Mouse (Mus musculus) MEL (cell line): ENCODE measurements around the gene Egfr. TPM values are rescaled to one million over a fixed set of nuclear protein-coding genes. Genes with fewer than 3 reads are reported as not detected.

Experiments used
- DNase-seq: peaks from one replicate; pipeline ENCODE4 v3.0.0; 2011; ENCODE audit warnings: low read depth, low spot score
- H3K27ac ChIP-seq: 2 replicates; pipeline ENCODE4 v1.5.1; 2012; ENCODE audit warnings: low read depth, mild to moderate bottlenecking, control low read depth, low read length, moderate library complexity; ENCODE audit not compliant: control insufficient read depth
- H3K27me3 ChIP-seq, 2 experiments: fragments of 150-350 bp in 1 of 2; sonication (generic) in 1 of 2; 2 replicates each; pipeline ENCODE4 v1.6.1; 2012; ENCODE audit warnings: low read length in 2 of 2, mild to moderate bottlenecking in 2 of 2, improper control_type of control experiment in 1 of 2, moderate library complexity in 1 of 2; ENCODE audit not compliant: insufficient read depth in 2 of 2, control insufficient read depth in 1 of 2
- H3K36me3 ChIP-seq, 2 experiments: 2 replicates each; pipeline ENCODE4 v1.6.1; 2012 to 2014; ENCODE audit warnings: low read length in 2 of 2, improper control_type of control experiment in 1 of 2, inconsistent platforms in 1 of 2, mild to moderate bottlenecking in 1 of 2; ENCODE audit not compliant: insufficient read depth in 2 of 2, control insufficient read depth in 1 of 2
- H3K4me1 ChIP-seq, 2 experiments: fragments of 150-350 bp in 1 of 2; sonication (generic) in 1 of 2; 2 replicates each; pipeline ENCODE4 v1.6.1; 2012; ENCODE audit warnings: low read length in 2 of 2, improper control_type of control experiment in 1 of 2, mild to moderate bottlenecking in 1 of 2; ENCODE audit not compliant: insufficient read depth in 2 of 2, control insufficient read depth in 1 of 2
- H3K4me3 ChIP-seq, 2 experiments: fragments of 150-350 bp in 1 of 2; sonication (generic) in 1 of 2; 2 replicates each; pipeline ENCODE4 v1.5.1; 2012; ENCODE audit warnings: low read depth in 2 of 2, low read length in 2 of 2, mild to moderate bottlenecking in 2 of 2, moderate library complexity in 2 of 2, control low read depth in 1 of 2, improper control_type of control experiment in 1 of 2; ENCODE audit not compliant: control insufficient read depth in 1 of 2, insufficient read depth in 1 of 2
- H3K79me2 ChIP-seq: 2 replicates; pipeline ENCODE4 v1.6.1; 2012; ENCODE audit warnings: mild to moderate bottlenecking, low read length, moderate library complexity; ENCODE audit not compliant: control insufficient read depth, poor library complexity, insufficient read depth
- H3K9ac ChIP-seq: 2 replicates; pipeline ENCODE4 v1.6.1; 2012; ENCODE audit warnings: low read depth, mild to moderate bottlenecking, control low read depth, low read length, moderate library complexity; ENCODE audit not compliant: control insufficient read depth, poor library complexity, severe bottlenecking
- H3K9me3 ChIP-seq: fragments of 150-350 bp; sonication (generic); replicated peaks from 2 replicates; pipeline ENCODE4 v1.6.1; 2012; ENCODE audit warnings: mild to moderate bottlenecking, low read length, improper control_type of control experiment, moderate library complexity; ENCODE audit not compliant: insufficient read depth
- BHLHE40 ChIP-seq: IDR thresholded peaks from 2 replicates; pipeline ENCODE4 v1.6.1; 2012; ENCODE audit warnings: low read depth, mild to moderate bottlenecking, inconsistent platforms, low read length, improper control_type of control experiment, borderline replicate concordance
- CTCF ChIP-seq, 3 experiments: IDR thresholded peaks in 2 of 3; conservative IDR thresholded peaks in 1 of 3; 2 replicates each; pipeline ENCODE4 v1.5.1; 2011 to 2012; ENCODE audit warnings: low read length in 3 of 3, low read depth in 2 of 3, mild to moderate bottlenecking in 2 of 3, improper control_type of control experiment in 1 of 3, inconsistent platforms in 1 of 3, mixed read lengths in 1 of 3, moderate library complexity in 1 of 3; ENCODE audit not compliant: control insufficient read depth in 1 of 3, insufficient read depth in 1 of 3, poor library complexity in 1 of 3, severe bottlenecking in 1 of 3
- ELF1 ChIP-seq: IDR thresholded peaks from 2 replicates; pipeline ENCODE4 v1.6.1; 2014; ENCODE audit warnings: low read depth, mild to moderate bottlenecking, inconsistent platforms, low read length, improper control_type of control experiment, moderate library complexity
- ETS1 ChIP-seq: IDR thresholded peaks from 2 replicates; pipeline ENCODE4 v1.6.1; 2012; ENCODE audit warnings: low read depth, mild to moderate bottlenecking, inconsistent platforms, low read length, improper control_type of control experiment, moderate library complexity
- GATA1 ChIP-seq: IDR thresholded peaks from 2 replicates; pipeline ENCODE4 v1.6.1; 2011; ENCODE audit warnings: low read depth, low read length, improper control_type of control experiment
- KAT2A ChIP-seq: conservative IDR thresholded peaks from 2 replicates; pipeline ENCODE4 v1.6.1; 2012; ENCODE audit warnings: low read depth, low read length, improper control_type of control experiment, inconsistent platforms
- MAFK ChIP-seq: IDR thresholded peaks from 2 replicates; pipeline ENCODE4 v1.6.1; 2011; ENCODE audit warnings: low read depth, mild to moderate bottlenecking, low read length, improper control_type of control experiment, borderline replicate concordance
- MAX ChIP-seq: IDR thresholded peaks from 2 replicates; pipeline ENCODE4 v1.6.1; 2011; ENCODE audit warnings: low read length, improper control_type of control experiment
- MEF2A ChIP-seq: IDR thresholded peaks from 2 replicates; pipeline ENCODE4 v1.6.1; 2014; ENCODE audit warnings: low read depth, mild to moderate bottlenecking, inconsistent platforms, low read length, improper control_type of control experiment; ENCODE audit not compliant: poor library complexity, insufficient replicate concordance, severe bottlenecking; ENCODE audit errors: extremely low read depth
- NRF1 ChIP-seq: IDR thresholded peaks from 2 replicates; pipeline ENCODE4 v1.6.1; 2014; ENCODE audit warnings: low read depth, mild to moderate bottlenecking, inconsistent platforms, low read length, improper control_type of control experiment, moderate library complexity; ENCODE audit not compliant: poor library complexity, insufficient read depth, severe bottlenecking
- RAD21 ChIP-seq: IDR thresholded peaks from 2 replicates; pipeline ENCODE4 v1.6.1; 2011; ENCODE audit warnings: mild to moderate bottlenecking, low read depth, low read length, improper control_type of control experiment
- SMC3 ChIP-seq: IDR thresholded peaks from 2 replicates; pipeline ENCODE4 v1.6.1; 2011; ENCODE audit warnings: low read depth, low read length, improper control_type of control experiment
- TAL1 ChIP-seq: IDR thresholded peaks from 2 replicates; pipeline ENCODE4 v1.6.1; 2012; ENCODE audit warnings: mild to moderate bottlenecking, inconsistent platforms, low read length, moderate library complexity, mixed read lengths
- TCF12 ChIP-seq: IDR thresholded peaks from 2 replicates; pipeline ENCODE4 v1.6.1; 2014; ENCODE audit warnings: low read depth, mild to moderate bottlenecking, inconsistent platforms, low read length, improper control_type of control experiment, moderate library complexity
- USF1 ChIP-seq: IDR thresholded peaks from 2 replicates; pipeline ENCODE4 v1.6.1; 2014; ENCODE audit warnings: low read depth, mild to moderate bottlenecking, inconsistent platforms, low read length, improper control_type of control experiment, moderate library complexity
- USF2 ChIP-seq, 2 experiments: IDR thresholded peaks; 2 replicates each; pipeline ENCODE4 v1.6.1; 2011 to 2012; ENCODE audit warnings: improper control_type of control experiment in 2 of 2, low read length in 2 of 2, borderline replicate concordance in 1 of 2, inconsistent platforms in 1 of 2, low read depth in 1 of 2, mild to moderate bottlenecking in 1 of 2; ENCODE audit not compliant: insufficient read depth in 1 of 2
- ZC3H11A ChIP-seq: IDR thresholded peaks from 2 replicates; pipeline ENCODE4 v1.6.1; 2012; ENCODE audit warnings: low read depth, mild to moderate bottlenecking, inconsistent platforms, low read length, improper control_type of control experiment
- ZNF384 ChIP-seq: IDR thresholded peaks from 2 replicates; pipeline ENCODE4 v1.6.1; 2012; ENCODE audit warnings: low read depth, mild to moderate bottlenecking, inconsistent platforms, low read length, improper control_type of control experiment
- polyA plus RNA-seq, 2 experiments: library from polyadenylated mRNA; stranded (reverse) in 1 of 2; unstranded in 1 of 2; fragments of >175 nt in 1 of 2; fragments of >200 nt in 1 of 2; gene quantifications; 2 replicates each; pipeline versions ENCODE4 v1.2.1 to v1.2.4; 2012; ENCODE audit warnings: low replicate concordance in 2 of 2, low read depth in 1 of 2; ENCODE audit not compliant: insufficient read length in 2 of 2, insufficient read depth in 1 of 2, missing spikeins in 1 of 2
- total RNA-seq: library from RNA; depleted of rRNA; stranded (reverse); fragments of 300-350 nt; gene quantifications from 2 replicates; pipeline ENCODE4 v1.2.3, GENCODE M21; 2012

Gene Egfr
- total and polyA plus RNA-seq, 3 experiments = not detected

GRCm38 (mm10) chr11:16941103-16941793 is 189.2 kb downstream of the Egfr start:
- H3K36me3 ChIP-seq = peaks cover 0 to 2% of the 10 kb centered on the region in 2 experiments; a peak in 1 of 4 replicates
- H3K4me1 ChIP-seq = no peaks in the 10 kb centered on the region; a peak in 1 of 4 replicates
- H3K27ac ChIP-seq = no peak overlapping the region
- H3K27me3 ChIP-seq = no peaks in the 10 kb centered on the region
- DNase-seq = no peak
- H3K9me3 ChIP-seq = no peaks in the 10 kb centered on the region
- TF ChIP-seq CTCF (IDR thresholded peaks at IDR 0.05 in 2 of 3, conservative IDR thresholded peaks at IDR 0.05 in 1 of 3; ENCODE audit: control insufficient read depth in 1 of 3, insufficient read depth in 1 of 3, low read depth in 2 of 3, low read length in 3 of 3, poor library complexity in 1 of 3, severe bottlenecking in 1 of 3) (no peak), KAT2A (no peak), ETS1 (no peak), USF2 (IDR thresholded peaks at IDR 0.05; ENCODE audit: borderline replicate concordance in 1 of 2, insufficient read depth in 1 of 2, low read depth in 1 of 2, low read length in 2 of 2) (no peak), MEF2A (no peak), TAL1 (no peak), GATA1 (no peak), MAX (no peak), NRF1 (no peak), USF1 (no peak), RAD21 (no peak), SMC3 (no peak)
- no peak overlapping the region for H3K4me3 ChIP-seq
- no peaks in the 10 kb centered on the region for H3K79me2 ChIP-seq
- H3K9ac ChIP-seq = no peak overlapping the region

GRCm38 (mm10) chr11:16941973-16942452 is 190.0 kb downstream of the Egfr start:
- no peaks in the 10 kb centered on the region for H3K27me3 ChIP-seq
- no peak for TF ChIP-seq SMC3
- no peak for TF ChIP-seq MAX
- TF ChIP-seq RAD21 = no peak
- TF ChIP-seq ZNF384 = no peak
- TF ChIP-seq TCF12 = no peak
- no peak for TF ChIP-seq USF2 (IDR thresholded peaks at IDR 0.05; ENCODE audit: borderline replicate concordance in 1 of 2, insufficient read depth in 1 of 2, low read depth in 1 of 2, low read length in 2 of 2)
- TF ChIP-seq ZC3H11A = no peak
- no peak for TF ChIP-seq MAFK
- no peak for TF ChIP-seq ELF1
- TF ChIP-seq CTCF (IDR thresholded peaks at IDR 0.05 in 2 of 3, conservative IDR thresholded peaks at IDR 0.05 in 1 of 3; ENCODE audit: control insufficient read depth in 1 of 3, insufficient read depth in 1 of 3, low read depth in 2 of 3, low read length in 3 of 3, poor library complexity in 1 of 3, severe bottlenecking in 1 of 3) = no peak
- no peak for TF ChIP-seq BHLHE40
- TF ChIP-seq TAL1 = no peak
- peaks cover 0 to 2% of the 10 kb centered on the region in 2 experiments; a peak in 1 of 4 replicates for H3K36me3 ChIP-seq
- H3K27ac ChIP-seq = no peak overlapping the region
- H3K79me2 ChIP-seq = no peaks in the 10 kb centered on the region
- no peaks in the 10 kb centered on the region; a peak in 1 of 4 replicates for H3K4me1 ChIP-seq
- no peaks in the 10 kb centered on the region for H3K9me3 ChIP-seq
- no peak overlapping the region for H3K9ac ChIP-seq
- H3K4me3 ChIP-seq = no peak overlapping the region
- DNase-seq = no peak
